Mouse (Mus musculus): Measurements from ENCODE around the gene Ankrd55. TPM values are rescaled to one million over a fixed set of nuclear protein-coding genes. Genes with fewer than 3 reads are reported as not detected.

Ankrd55 gene
- total and polyA plus RNA-seq, 2 experiments: 0.09 to 0.10 TPM

DNA sequence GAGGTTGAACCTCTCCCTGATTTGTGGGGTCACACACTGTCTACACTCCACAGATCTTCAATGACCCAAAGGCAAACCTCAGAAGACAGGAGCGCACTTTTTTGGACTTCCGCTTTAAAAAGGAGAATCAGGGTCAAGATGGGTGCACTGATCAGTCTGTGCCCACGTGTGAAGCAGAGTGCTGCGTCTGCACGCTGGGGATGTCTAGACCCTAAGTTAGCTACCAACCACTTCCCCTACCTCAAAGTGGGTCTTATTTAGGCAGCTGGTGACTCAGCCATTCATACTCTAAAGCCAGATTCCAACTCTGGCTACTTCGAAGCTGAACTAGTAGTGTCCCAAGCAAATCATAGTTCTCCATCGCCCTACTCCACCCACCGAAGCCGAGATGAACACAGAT, 48.9 kb downstream of the Ankrd55 start:
- H3K4me3 ChIP-seq (ENCODE audit: insufficient read depth, low read depth, low read length): no peak overlapping the region
- no peak overlapping the region for H3K27ac ChIP-seq (replicated peaks; ENCODE audit: insufficient read depth, low read depth, low read length)
- H3K4me1 ChIP-seq (ENCODE audit: control insufficient read depth, insufficient read depth, low read length): peaks cover 9% of the 10 kb centered on the region
- H3K9ac ChIP-seq (ENCODE audit: low read depth, low read length): no peak overlapping the region
- no peak for DNase-seq (ENCODE audit: extremely low read depth, low read depth, low spot score)
- no peaks in the 10 kb centered on the region for H3K27me3 ChIP-seq (ENCODE audit: control insufficient read depth, insufficient read depth, low read length)
- H3K36me3 ChIP-seq (ENCODE audit: control insufficient read depth, insufficient read depth, low read length): no peaks in the 10 kb centered on the region
- 93% methylated on average over 9 of the region's 9 CpGs for WGBS
- TF ChIP-seq POLR2A (IDR thresholded peaks at IDR 0.05; ENCODE audit: extremely low read depth, insufficient read depth, low read length) (no peak), CTCF (IDR thresholded peaks at IDR 0.05; ENCODE audit: low read depth, low read length) (no peak)
- no peaks in the 10 kb centered on the region for H3K79me2 ChIP-seq (ENCODE audit: control insufficient read depth, insufficient read depth, low read length)

DNA sequence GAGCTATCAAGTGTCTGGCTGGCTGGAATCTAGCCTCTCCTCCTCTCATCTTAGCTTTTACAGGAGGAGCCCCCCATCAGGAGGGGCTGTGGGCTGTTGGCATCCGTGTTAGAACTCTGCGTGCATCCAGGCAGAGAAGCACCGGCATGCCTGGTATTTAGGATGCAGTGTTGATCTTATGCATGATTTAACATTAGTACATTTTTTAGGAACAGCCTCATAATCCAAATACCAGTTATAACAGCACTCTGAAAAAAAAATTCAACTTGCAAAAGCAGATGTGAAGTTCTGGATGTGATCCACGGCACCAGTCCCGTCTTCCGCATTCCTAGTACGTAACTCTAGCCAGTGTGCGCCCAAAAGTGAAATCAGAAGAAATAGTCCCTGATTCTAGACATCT, 52.0 kb downstream of the Ankrd55 start:
- no peak for DNase-seq (ENCODE audit: extremely low read depth, low read depth, low spot score)
- H3K9ac ChIP-seq (ENCODE audit: low read depth, low read length): no peak overlapping the region
- no peak overlapping the region for H3K4me3 ChIP-seq (ENCODE audit: insufficient read depth, low read depth, low read length)
- WGBS: 92% methylated on average over 8 of the region's 8 CpGs
- TF ChIP-seq CTCF (IDR thresholded peaks at IDR 0.05; ENCODE audit: low read depth, low read length) (no peak), POLR2A (IDR thresholded peaks at IDR 0.05; ENCODE audit: extremely low read depth, insufficient read depth, low read length) (no peak)
- no peaks in the 10 kb centered on the region for H3K79me2 ChIP-seq (ENCODE audit: control insufficient read depth, insufficient read depth, low read length)
- peak overlapping the region; percentile 53; the same call in 1 of the 2 replicates for H3K27ac ChIP-seq (replicated peaks; ENCODE audit: insufficient read depth, low read depth, low read length)
- H3K4me1 ChIP-seq (ENCODE audit: control insufficient read depth, insufficient read depth, low read length): peaks cover 8% of the 10 kb centered on the region
- no peaks in the 10 kb centered on the region for H3K36me3 ChIP-seq (ENCODE audit: control insufficient read depth, insufficient read depth, low read length)
- H3K27me3 ChIP-seq (ENCODE audit: control insufficient read depth, insufficient read depth, low read length): no peaks in the 10 kb centered on the region

DNA sequence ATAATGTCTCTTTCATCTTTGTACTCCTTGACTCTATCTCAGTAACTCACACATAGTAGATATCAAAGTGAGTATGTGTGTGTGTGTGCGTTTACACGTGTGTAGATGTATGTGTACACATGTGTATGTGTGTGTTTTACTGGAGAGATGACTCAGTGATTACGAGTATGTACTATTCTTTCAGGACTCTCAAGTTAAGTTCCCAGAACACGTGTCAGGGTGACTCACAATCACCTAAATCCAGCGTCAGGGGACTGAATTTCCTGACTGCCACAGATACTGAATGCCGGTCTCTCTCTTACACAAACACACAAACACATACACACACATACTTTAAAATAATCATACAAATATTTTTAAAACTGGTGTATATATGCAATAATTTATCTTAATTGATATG, 52.5 kb downstream of the Ankrd55 start:
- H3K27me3 ChIP-seq (ENCODE audit: control insufficient read depth, insufficient read depth, low read length): no peaks in the 10 kb centered on the region
- TF ChIP-seq POLR2A (IDR thresholded peaks at IDR 0.05; ENCODE audit: extremely low read depth, insufficient read depth, low read length) (no peak), CTCF (IDR thresholded peaks at IDR 0.05; ENCODE audit: low read depth, low read length) (no peak)

DNA sequence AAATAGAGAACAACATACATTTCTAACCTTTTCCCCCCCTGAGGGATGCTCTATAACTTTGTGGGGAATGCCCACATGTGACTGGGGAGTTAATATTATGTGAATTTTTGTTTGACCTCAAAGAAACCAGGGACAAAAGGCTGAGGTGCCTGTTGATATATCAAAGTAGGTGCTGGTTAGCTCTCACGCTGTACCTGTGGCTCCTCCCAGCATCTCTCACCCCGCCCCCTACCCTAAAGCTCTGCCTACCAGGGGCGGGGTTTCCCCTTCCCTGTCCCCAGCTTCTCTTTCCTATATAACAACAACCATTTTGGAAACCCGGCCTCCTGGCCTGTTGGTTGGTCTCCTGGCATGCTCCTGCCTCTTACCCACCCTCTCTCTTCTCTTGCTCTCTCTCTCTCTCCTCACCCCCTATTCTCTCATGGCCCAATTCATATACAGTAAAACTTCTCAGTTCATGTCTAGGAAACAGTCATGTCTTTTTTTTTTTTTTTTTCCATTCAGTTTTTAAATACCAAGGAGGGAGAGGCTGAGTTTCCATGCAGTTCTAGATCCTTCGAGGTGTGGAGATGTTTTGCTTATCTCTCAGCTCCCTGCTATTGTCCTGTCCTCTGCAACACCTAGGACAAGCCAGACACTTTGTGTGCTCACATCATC, 54.8 kb downstream of the Ankrd55 start:
- Histone ChIP-seq H3K4me1 (ENCODE audit: control insufficient read depth, insufficient read depth, low read length) (peaks cover 3% of the 10 kb centered on the region; the same call in 1 of the 2 replicates), H3K79me2 (ENCODE audit: control insufficient read depth, insufficient read depth, low read length) (no peaks in the 10 kb centered on the region), H3K27ac (replicated peaks; ENCODE audit: insufficient read depth, low read depth, low read length) (no peak overlapping the region), H3K9ac (ENCODE audit: low read depth, low read length) (no peak overlapping the region), H3K4me3 (ENCODE audit: insufficient read depth, low read depth, low read length) (no peak overlapping the region), H3K27me3 (ENCODE audit: control insufficient read depth, insufficient read depth, low read length) (no peaks in the 10 kb centered on the region), H3K36me3 (ENCODE audit: control insufficient read depth, insufficient read depth, low read length) (no peaks in the 10 kb centered on the region)
- WGBS: 85% methylated on average over 5 of the region's 5 CpGs
- no peak for DNase-seq (ENCODE audit: extremely low read depth, low read depth, low spot score)
- TF ChIP-seq POLR2A (IDR thresholded peaks at IDR 0.05; ENCODE audit: extremely low read depth, insufficient read depth, low read length) (no peak), CTCF (IDR thresholded peaks at IDR 0.05; ENCODE audit: low read depth, low read length) (no peak)

More for the DNA sequence above, 52.5 kb downstream of the Ankrd55 start:
- WGBS: 79% methylated on average over 6 of the region's 6 CpGs
- Histone ChIP-seq H3K36me3 (ENCODE audit: control insufficient read depth, insufficient read depth, low read length) (no peaks in the 10 kb centered on the region), H3K9ac (ENCODE audit: low read depth, low read length) (no peak overlapping the region), H3K4me1 (ENCODE audit: control insufficient read depth, insufficient read depth, low read length) (peaks cover 5% of the 10 kb centered on the region), H3K4me3 (ENCODE audit: insufficient read depth, low read depth, low read length) (no peak overlapping the region), H3K27ac (replicated peaks; ENCODE audit: insufficient read depth, low read depth, low read length) (no peak overlapping the region), H3K79me2 (ENCODE audit: control insufficient read depth, insufficient read depth, low read length) (no peaks in the 10 kb centered on the region)
- DNase-seq (ENCODE audit: extremely low read depth, low read depth, low spot score): no peak

DNA sequence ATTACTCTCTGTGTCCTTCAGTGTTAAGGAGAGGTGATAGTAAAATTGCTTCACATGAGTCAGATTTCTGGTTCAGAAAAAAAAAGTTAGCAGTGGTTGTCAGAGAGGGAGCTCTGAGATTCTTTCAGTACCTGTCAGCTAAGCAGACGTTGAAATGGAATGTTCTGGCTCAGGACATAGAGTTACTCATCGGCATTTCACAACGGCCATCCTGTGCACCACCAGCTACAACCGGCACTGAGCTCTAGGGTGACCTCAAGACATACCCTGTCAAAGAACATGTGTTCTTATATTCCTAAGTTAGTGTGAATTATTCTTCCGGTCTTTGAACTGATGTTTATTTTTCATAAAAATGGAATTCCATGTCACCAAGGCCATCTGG, 55.4 kb downstream of the Ankrd55 start:
- no peak for DNase-seq (ENCODE audit: extremely low read depth, low read depth, low spot score)
- TF ChIP-seq POLR2A (IDR thresholded peaks at IDR 0.05; ENCODE audit: extremely low read depth, insufficient read depth, low read length) (no peak), CTCF (IDR thresholded peaks at IDR 0.05; ENCODE audit: low read depth, low read length) (no peak)
- 82% methylated on average over 5 of the region's 5 CpGs for WGBS

DNA sequence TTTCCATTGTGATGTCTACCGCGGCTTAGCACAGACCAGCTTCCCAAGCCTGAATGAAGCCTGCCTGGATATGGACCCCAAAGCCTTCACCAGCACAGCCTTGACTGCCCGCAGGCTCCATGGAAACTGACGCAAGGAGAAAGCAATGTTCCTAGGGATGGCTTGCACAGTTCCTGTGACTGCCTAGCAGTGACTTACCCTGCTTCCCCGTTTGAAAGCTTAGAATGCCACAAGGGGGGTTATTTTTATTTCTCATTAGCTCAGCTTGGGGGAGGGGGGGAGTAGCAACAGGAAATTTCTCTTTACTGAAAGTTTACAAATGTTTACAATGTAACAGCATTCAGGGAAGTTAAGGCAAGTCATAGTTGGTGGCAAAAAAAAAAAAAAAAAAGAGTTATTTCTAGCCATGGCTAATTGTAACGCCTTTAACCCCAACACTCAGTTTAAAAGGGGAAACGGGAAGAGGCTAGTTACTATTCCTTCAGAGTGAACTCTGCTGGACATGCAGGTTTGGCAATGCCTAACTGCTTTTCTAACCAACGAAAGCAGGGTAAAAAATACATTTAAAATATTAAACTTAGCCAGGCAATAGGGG, 56.1 kb downstream of the Ankrd55 start:
- 84% methylated on average over 8 of the region's 8 CpGs for WGBS

More for the DNA sequence above, 55.4 kb downstream of the Ankrd55 start:
- no peaks in the 10 kb centered on the region for H3K27me3 ChIP-seq (ENCODE audit: control insufficient read depth, insufficient read depth, low read length)
- H3K4me3 ChIP-seq (ENCODE audit: insufficient read depth, low read depth, low read length): no peak overlapping the region
- H3K27ac ChIP-seq (replicated peaks; ENCODE audit: insufficient read depth, low read depth, low read length): no peak overlapping the region
- H3K4me1 ChIP-seq (ENCODE audit: control insufficient read depth, insufficient read depth, low read length): peaks cover 3% of the 10 kb centered on the region; the same call in 1 of the 2 replicates
- H3K79me2 ChIP-seq (ENCODE audit: control insufficient read depth, insufficient read depth, low read length): no peaks in the 10 kb centered on the region
- H3K36me3 ChIP-seq (ENCODE audit: control insufficient read depth, insufficient read depth, low read length): no peaks in the 10 kb centered on the region
- no peak overlapping the region for H3K9ac ChIP-seq (ENCODE audit: low read depth, low read length)

More for the DNA sequence above, 56.1 kb downstream of the Ankrd55 start:
- peaks cover 3% of the 10 kb centered on the region; the same call in 1 of the 2 replicates for H3K4me1 ChIP-seq (ENCODE audit: control insufficient read depth, insufficient read depth, low read length)
- peak overlapping the region; percentile 31; the same call in 1 of the 2 replicates for H3K27ac ChIP-seq (replicated peaks; ENCODE audit: insufficient read depth, low read depth, low read length)
- peak; percentile 33 for DNase-seq (ENCODE audit: extremely low read depth, low read depth, low spot score)
- no peak overlapping the region for H3K4me3 ChIP-seq (ENCODE audit: insufficient read depth, low read depth, low read length)
- TF ChIP-seq POLR2A (IDR thresholded peaks at IDR 0.05; ENCODE audit: extremely low read depth, insufficient read depth, low read length): no peak
- TF ChIP-seq CTCF (IDR thresholded peaks at IDR 0.05; ENCODE audit: low read depth, low read length): no peak
- H3K9ac ChIP-seq (ENCODE audit: low read depth, low read length): no peak overlapping the region
- H3K27me3 ChIP-seq (ENCODE audit: control insufficient read depth, insufficient read depth, low read length): no peaks in the 10 kb centered on the region
- no peaks in the 10 kb centered on the region for H3K79me2 ChIP-seq (ENCODE audit: control insufficient read depth, insufficient read depth, low read length)
- no peaks in the 10 kb centered on the region for H3K36me3 ChIP-seq (ENCODE audit: control insufficient read depth, insufficient read depth, low read length)
